Mouse (Mus musculus) stomach, postnatal 0 days (tissue): ENCODE measurements around the gene Bank1. TPM values are rescaled to one million over a fixed set of nuclear protein-coding genes. Genes with fewer than 3 reads are reported as not detected.

ENCODE experiments used
- ATAC-seq: fragments of 200-750 bp; cut with Nextera tagmentation; 2 replicates; pipeline ENCODE4 v1.8.0; 2017; ENCODE audit not compliant: low FRiP score, low TSS enrichment
- DNase-seq: peaks from one replicate; pipeline ENCODE4 v3.0.0-alpha.2; 2016; ENCODE audit warnings: low spot score
- H3K27ac ChIP-seq: fragments of 300-500 bp; sonication (generic); replicated peaks from 2 replicates; pipeline ENCODE4 v1.5.1; 2014; ENCODE audit warnings: mild to moderate bottlenecking, control low read depth
- H3K27me3 ChIP-seq: fragments of 300-500 bp; sonication (generic); 2 replicates; pipeline ENCODE4 v1.6.1; 2014; ENCODE audit warnings: low read length; ENCODE audit not compliant: control insufficient read depth, insufficient read depth
- H3K36me3 ChIP-seq: fragments of 300-500 bp; sonication (generic); 2 replicates; pipeline ENCODE4 v1.6.1; 2014; ENCODE audit warnings: low read length, mixed read lengths; ENCODE audit not compliant: control insufficient read depth, insufficient read depth
- H3K4me1 ChIP-seq: fragments of 300-500 bp; sonication (generic); replicated peaks from 2 replicates; pipeline ENCODE4 v1.6.1; 2014; ENCODE audit warnings: antibody characterized with exemption; ENCODE audit not compliant: control insufficient read depth, insufficient read depth
- H3K4me2 ChIP-seq: fragments of 300-500 bp; sonication (generic); replicated peaks from 2 replicates; pipeline ENCODE4 v1.6.1; 2014; ENCODE audit warnings: low read depth, mild to moderate bottlenecking, control low read depth, moderate library complexity
- H3K4me3 ChIP-seq: fragments of 300-500 bp; sonication (generic); 2 replicates; pipeline ENCODE4 v1.5.1; 2014; ENCODE audit warnings: low read depth, low read length, control low read depth
- H3K9ac ChIP-seq: fragments of 300-500 bp; sonication (generic); 2 replicates; pipeline ENCODE4 v1.6.1; 2014; ENCODE audit warnings: mild to moderate bottlenecking, low read length, control low read depth, mixed read lengths
- H3K9me3 ChIP-seq: fragments of 300-500 bp; sonication (generic); 2 replicates; pipeline ENCODE4 v1.6.1; 2016; ENCODE audit warnings: low read length; ENCODE audit not compliant: control insufficient read depth
- CTCF ChIP-seq: IDR thresholded peaks from 2 replicates; pipeline ENCODE4 v1.5.1; 2016; ENCODE audit warnings: antibody characterized with exemption, low read depth, mild to moderate bottlenecking, moderate library complexity
- EP300 ChIP-seq: optimal IDR thresholded peaks from 2 replicates; pipeline ENCODE3; 2016; ENCODE audit warnings: antibody characterized with exemption
- WGBS: fragments of 180-500 bp; shearing (Covaris S2); extraction: QIAGEN DNeasy Blood & Tissue Kit; methylation state at CpG from one replicate; pipeline ENCODE4 v1.1.7; 2014; 5-methylcytosine and 5-hydroxymethylcytosine counted together
- polyA plus RNA-seq: library from polyadenylated mRNA; unstranded; fragments of >200 nt; fragmentation: Nextera tagmentation; extraction: Ambion mirVana; gene quantifications from 2 replicates; pipeline ENCODE4 v1.2.1, GENCODE M21; 2015

Bank1 gene
- polyA plus RNA-seq, 1 experiment from 2014 or later, result 0.93 TPM

DNA sequence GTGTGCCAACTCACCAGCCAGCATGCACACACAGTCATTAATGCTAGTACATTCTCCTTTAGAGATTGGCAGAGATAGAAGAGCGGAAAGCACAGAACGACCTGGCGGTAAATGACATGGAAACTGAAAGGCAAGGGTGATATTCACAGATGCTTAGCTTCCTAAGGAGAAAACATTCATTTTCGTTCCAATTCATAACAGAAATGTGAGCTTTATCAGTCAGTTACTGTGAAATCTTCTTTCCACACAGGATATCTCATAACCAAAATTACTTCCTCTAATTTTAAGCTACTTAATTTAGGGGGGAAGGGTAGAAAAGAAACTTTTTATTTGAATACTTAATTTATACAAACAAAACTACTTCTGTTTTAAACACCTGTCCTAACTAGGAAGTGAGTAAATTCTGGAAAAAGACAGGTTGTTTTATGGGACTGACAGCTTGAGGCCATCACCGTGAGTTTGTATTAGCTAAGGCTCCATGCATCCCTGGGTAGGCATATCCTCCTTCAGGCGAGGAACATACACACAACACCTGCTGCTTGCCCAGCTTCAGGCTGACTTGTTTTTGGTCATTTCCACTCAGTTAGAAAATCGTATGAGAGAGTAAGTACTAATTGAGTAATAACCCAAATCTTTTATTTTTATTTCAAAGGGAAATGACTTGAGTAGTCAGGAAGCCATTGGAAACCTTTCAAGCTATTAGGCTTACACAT lies 238.8 kb downstream of the Bank1 start:
- DNase-seq (no peak), ATAC-seq (no peak)
- no peak overlapping the region for H3K27ac ChIP-seq

GRCm38 (mm10) chr3:136086431-136086830 lies 239.4 kb downstream of the Bank1 start:
- H3K9me3 ChIP-seq, result no peaks in the 10 kb centered on the region
- no peak overlapping the region for H3K4me3 ChIP-seq
- ATAC-seq (no peak), DNase-seq (no peak)
- 55% methylated on average over 5 of the region's 5 CpGs for WGBS
- no peak overlapping the region for H3K27ac ChIP-seq
- no peaks in the 10 kb centered on the region for H3K4me1 ChIP-seq
- no peak overlapping the region for H3K4me2 ChIP-seq
- H3K36me3 ChIP-seq, result no peaks in the 10 kb centered on the region
- TF ChIP-seq CTCF, result no peak
- TF ChIP-seq EP300, result no peak
- no peak overlapping the region for H3K9ac ChIP-seq
- no peaks in the 10 kb centered on the region for H3K27me3 ChIP-seq

More for the DNA sequence above, 238.8 kb downstream of the Bank1 start:
- H3K36me3 ChIP-seq, result no peaks in the 10 kb centered on the region
- no peaks in the 10 kb centered on the region for H3K4me1 ChIP-seq
- H3K9ac ChIP-seq, result no peak overlapping the region
- no peaks in the 10 kb centered on the region for H3K9me3 ChIP-seq
- no peak for TF ChIP-seq EP300
- TF ChIP-seq CTCF, result no peak
- H3K27me3 ChIP-seq, result no peaks in the 10 kb centered on the region
- 77% methylated on average over 7 of the region's 7 CpGs for WGBS
- no peak overlapping the region for H3K4me3 ChIP-seq
- no peak overlapping the region for H3K4me2 ChIP-seq

- H3K4me1 ChIP-seq, result no peaks in the 10 kb centered on the region
- no peak overlapping the region for H3K9ac ChIP-seq
- DNase-seq (peak; percentile 17), ATAC-seq (peak; percentile 74; the same call in 1 of the 2 replicates)
- no peak overlapping the region for H3K4me3 ChIP-seq
- H3K27me3 ChIP-seq, result no peaks in the 10 kb centered on the region
- no peak overlapping the region for H3K4me2 ChIP-seq
- no peak overlapping the region for H3K27ac ChIP-seq
- H3K36me3 ChIP-seq, result no peaks in the 10 kb centered on the region
- 32% methylated on average over 1 of the region's 1 CpGs for WGBS
- TF ChIP-seq CTCF (no peak), EP300 (no peak)
- H3K9me3 ChIP-seq, result no peaks in the 10 kb centered on the region
Observed at GRCm38 (mm10) chr3:136085077-136085476, 240.8 kb downstream of the Bank1 start.

DNA sequence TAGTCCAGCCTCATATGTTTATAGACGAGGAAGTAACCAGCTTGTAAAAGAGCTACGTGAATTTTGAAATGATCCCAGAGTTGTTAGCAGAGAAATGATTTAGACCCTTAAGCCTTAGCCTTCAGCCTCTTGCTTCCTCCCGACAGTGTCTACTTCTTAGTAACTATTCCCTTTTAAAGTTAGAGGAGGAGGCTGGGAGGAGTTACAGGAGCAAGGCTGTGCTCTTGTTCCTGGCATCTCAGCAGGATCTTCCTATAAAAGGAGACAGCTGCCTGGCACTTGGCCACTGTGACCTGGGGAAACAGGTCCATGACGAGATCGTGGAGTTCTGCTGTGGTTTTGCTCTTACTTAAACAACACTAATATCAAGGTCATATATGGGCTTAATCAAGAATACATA lies 241.8 kb downstream of the Bank1 start:
- Histone ChIP-seq H3K9ac (no peak overlapping the region), H3K9me3 (no peaks in the 10 kb centered on the region), H3K36me3 (no peaks in the 10 kb centered on the region), H3K27ac (no peak overlapping the region), H3K4me2 (no peak overlapping the region), H3K27me3 (no peaks in the 10 kb centered on the region), H3K4me1 (no peaks in the 10 kb centered on the region), H3K4me3 (no peak overlapping the region)
- TF ChIP-seq EP300 (no peak), CTCF (no peak)
- WGBS, result 32% methylated on average over 5 of the region's 5 CpGs
- DNase-seq (no peak), ATAC-seq (no peak)

DNA sequence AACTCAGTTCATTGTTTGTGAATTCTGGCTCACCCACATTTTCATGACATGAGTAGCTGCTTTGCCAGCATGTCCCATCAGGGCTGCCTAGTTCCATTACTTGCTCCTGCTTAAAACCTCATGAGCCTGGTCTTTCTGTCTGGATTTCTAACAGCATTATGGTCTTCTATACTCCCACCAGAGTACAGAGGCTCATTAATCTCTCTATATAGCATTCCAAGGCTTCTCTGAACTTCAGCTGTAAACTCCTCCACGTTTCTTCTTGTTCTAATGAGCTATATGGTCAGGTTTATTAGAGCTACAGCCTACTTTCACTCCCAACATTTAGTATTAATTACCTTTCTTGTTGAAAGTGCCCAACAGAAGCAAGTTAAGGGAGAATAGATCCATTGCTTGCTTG lies 244.6 kb downstream of the Bank1 start:
- H3K4me2 ChIP-seq, result no peak overlapping the region
- H3K4me1 ChIP-seq, result no peaks in the 10 kb centered on the region
- no peaks in the 10 kb centered on the region for H3K27me3 ChIP-seq
- 69% methylated on average over 1 of the region's 1 CpGs for WGBS
- no peaks in the 10 kb centered on the region for H3K9me3 ChIP-seq
- TF ChIP-seq EP300 (no peak), CTCF (no peak)
- H3K36me3 ChIP-seq, result no peaks in the 10 kb centered on the region
- ATAC-seq (no peak), DNase-seq (no peak)
- no peak overlapping the region for H3K27ac ChIP-seq
- no peak overlapping the region for H3K4me3 ChIP-seq
- H3K9ac ChIP-seq, result no peak overlapping the region

- Histone ChIP-seq H3K4me2 (no peak overlapping the region), H3K9me3 (no peaks in the 10 kb centered on the region), H3K36me3 (no peaks in the 10 kb centered on the region), H3K27me3 (no peaks in the 10 kb centered on the region), H3K9ac (no peak overlapping the region), H3K27ac (no peak overlapping the region), H3K4me1 (no peaks in the 10 kb centered on the region), H3K4me3 (no peak overlapping the region)
- 43% methylated on average over 2 of the region's 2 CpGs for WGBS
- no peak for DNase-seq
- no peak for TF ChIP-seq CTCF
- ATAC-seq, result no peak
Observed at GRCm38 (mm10) chr3:136078535-136078934, 247.3 kb downstream of the Bank1 start.
